Mouse (Mus musculus) left cerebral cortex, adult 18-20 months (tissue): ENCODE measurements around the gene Shroom3. TPM values are rescaled to one million over a fixed set of nuclear protein-coding genes. Genes with fewer than 3 reads are reported as not detected.

Source experiments
- DNase-seq, 2 experiments: peaks; one replicate each; pipeline ENCODE4 v3.0.0; 2021 to 2022; ENCODE audit warnings: low spot score in 2 of 2, mixed read lengths in 1 of 2
- total RNA-seq, 2 experiments: library from RNA; stranded (reverse); gene quantifications; 2 replicates each; pipeline ENCODE4 v1.2.3; 2021

Shroom3 gene
- total RNA-seq, 2 experiments from 2014 or later = 3.1 to 3.6 TPM

GRCm38 (mm10) chr5:92886141-92886540, 202.9 kb downstream of the Shroom3 start:
- DNase-seq = peak in 1 of 2 experiments; percentile 31

GRCm38 (mm10) chr5:92887501-92887900, 204.3 kb downstream of the Shroom3 start:
- DNase-seq = no peak

GRCm38 (mm10) chr5:92888628-92889241, 205.5 kb downstream of the Shroom3 start:
- no peak for DNase-seq

GRCm38 (mm10) chr5:92890902-92891301, 207.7 kb downstream of the Shroom3 start:
- DNase-seq = no peak

GRCm38 (mm10) chr5:92893284-92893683, 210.0 kb downstream of the Shroom3 start:
- no peak for DNase-seq

GRCm38 (mm10) chr5:92893711-92894110, 210.5 kb downstream of the Shroom3 start:
- DNase-seq = no peak

- DNase-seq = no peak
Measured at GRCm38 (mm10) chr5:92895877-92896276, 212.6 kb downstream of the Shroom3 start.

GRCm38 (mm10) chr5:92896725-92897280, 213.6 kb downstream of the Shroom3 start:
- DNase-seq = no peak

GRCm38 (mm10) chr5:92897766-92898745, 214.8 kb downstream of the Shroom3 start:
- DNase-seq = peak; percentile 59 to 77

GRCm38 (mm10) chr5:92900470-92900869, 217.2 kb downstream of the Shroom3 start:
- no peak for DNase-seq

- DNase-seq = no peak
Measured at GRCm38 (mm10) chr5:92901870-92902269, 218.6 kb downstream of the Shroom3 start.

- no peak for DNase-seq
Measured at GRCm38 (mm10) chr5:92905146-92905545, 221.9 kb downstream of the Shroom3 start.

- DNase-seq = peak in 1 of 2 experiments; percentile 10
Measured at GRCm38 (mm10) chr5:92905594-92906008, 222.4 kb downstream of the Shroom3 start.

- DNase-seq = no peak
Measured at GRCm38 (mm10) chr5:92908227-92908626, 225.0 kb downstream of the Shroom3 start.

GRCm38 (mm10) chr5:92910838-92911237, 227.6 kb downstream of the Shroom3 start:
- DNase-seq = no peak

GRCm38 (mm10) chr5:92915421-92915820, 232.2 kb downstream of the Shroom3 start:
- DNase-seq = no peak

GRCm38 (mm10) chr5:92917755-92918154, 234.5 kb downstream of the Shroom3 start:
- DNase-seq = no peak

- no peak for DNase-seq
Measured at GRCm38 (mm10) chr5:92918170-92918569, 234.9 kb downstream of the Shroom3 start.

GRCm38 (mm10) chr5:92918866-92919265, 235.6 kb downstream of the Shroom3 start:
- DNase-seq = no peak

GRCm38 (mm10) chr5:92919390-92919789, 236.2 kb downstream of the Shroom3 start:
- DNase-seq = no peak

- no peak for DNase-seq
Measured at GRCm38 (mm10) chr5:92920984-92921383, 237.7 kb downstream of the Shroom3 start.

- no peak for DNase-seq
Measured at GRCm38 (mm10) chr5:92921728-92922127, 238.5 kb downstream of the Shroom3 start.
